Mouse (Mus musculus) intestine, postnatal 0 days (tissue): ENCODE measurements around the gene Hist1h2ao. TPM values are rescaled to one million over a fixed set of nuclear protein-coding genes. Genes with fewer than 3 reads are reported as not detected.
"Not testable (repeated sequence)": the region's sequence is repeated elsewhere in the genome, so short reads cannot be mapped to it uniquely, and the experiment has no call there.

Experiments
- ATAC-seq: fragments of 200-750 bp; cut with Nextera tagmentation; 2 replicates; pipeline ENCODE4 v1.8.0; 2017; ENCODE audit warnings: mild to moderate bottlenecking, moderate TSS enrichment, moderate library complexity
- H3K27ac ChIP-seq: fragments of 300-500 bp; sonication (generic); 2 replicates; pipeline ENCODE4 v1.5.1; 2014; ENCODE audit warnings: mild to moderate bottlenecking, low read depth, low read length, moderate library complexity
- H3K27me3 ChIP-seq: fragments of 300-500 bp; sonication (generic); replicated peaks from 2 replicates; pipeline ENCODE4 v1.6.1; 2014; ENCODE audit warnings: low read length, mixed read lengths; ENCODE audit not compliant: control insufficient read depth, insufficient read depth
- H3K36me3 ChIP-seq: fragments of 300-500 bp; sonication (generic); 2 replicates; pipeline ENCODE4 v1.6.1; 2014; ENCODE audit warnings: mild to moderate bottlenecking, moderate library complexity; ENCODE audit not compliant: control insufficient read depth, insufficient read depth
- H3K4me1 ChIP-seq: fragments of 300-500 bp; sonication (generic); replicated peaks from 2 replicates; pipeline ENCODE4 v1.6.1; 2014; ENCODE audit warnings: antibody characterized with exemption, low read length, mixed read lengths; ENCODE audit not compliant: control insufficient read depth, insufficient read depth
- H3K4me2 ChIP-seq: fragments of 300-500 bp; sonication (generic); replicated peaks from 2 replicates; pipeline ENCODE4 v1.6.1; 2014; ENCODE audit warnings: low read depth, mild to moderate bottlenecking, moderate library complexity
- H3K4me3 ChIP-seq: fragments of 300-500 bp; sonication (generic); 2 replicates; pipeline ENCODE4 v1.5.1; 2014; ENCODE audit warnings: low read depth, low read length
- H3K9ac ChIP-seq: fragments of 300-500 bp; sonication (generic); 2 replicates; pipeline ENCODE4 v1.6.1; 2014; ENCODE audit warnings: mild to moderate bottlenecking, low read depth, low read length
- H3K9me3 ChIP-seq: fragments of 300-500 bp; sonication (generic); 2 replicates; pipeline ENCODE4 v1.6.1; 2016; ENCODE audit warnings: mixed run types; ENCODE audit not compliant: control insufficient read depth
- CTCF ChIP-seq: sonication (generic); IDR thresholded peaks from 2 replicates; pipeline ENCODE4 v1.5.1; 2016; ENCODE audit warnings: low read depth, mild to moderate bottlenecking, control low read depth, antibody characterized with exemption, moderate library complexity
- WGBS: fragments of 180-500 bp; shearing (Covaris S2); extraction: QIAGEN DNeasy Blood & Tissue Kit; methylation state at CpG from one replicate; pipeline ENCODE4 v1.1.7; 2014; 5-methylcytosine and 5-hydroxymethylcytosine counted together
- polyA plus RNA-seq: library from polyadenylated mRNA; unstranded; fragments of >200 nt; fragmentation: Nextera tagmentation; extraction: Ambion mirVana; gene quantifications from 2 replicates; pipeline ENCODE4 v1.2.1, GENCODE M21; 2015

Gene Hist1h2ao
- polyA plus RNA-seq: not detected in 2 replicates

GRCm38 (mm10) chr13:21810073-21810472, at the start of gene Hist1h2ao, which contains the start of gene Hist1h2bq:
Gene Hist1h2ao, plus strand, starts transcription at chr13:21810465.
Gene Hist1h2bq, minus strand, starts transcription at chr13:21810197.
- H3K4me2 ChIP-seq, H3K36me3 ChIP-seq, H3K9ac ChIP-seq, H3K9me3 ChIP-seq, H3K4me3 ChIP-seq, H3K4me1 ChIP-seq, H3K27ac ChIP-seq, H3K27me3 ChIP-seq: not testable (repeated sequence)
- no CpG with 5 or more reads among the region's 23 CpGs for WGBS
- peak; percentile 94 for ATAC-seq

DNA sequence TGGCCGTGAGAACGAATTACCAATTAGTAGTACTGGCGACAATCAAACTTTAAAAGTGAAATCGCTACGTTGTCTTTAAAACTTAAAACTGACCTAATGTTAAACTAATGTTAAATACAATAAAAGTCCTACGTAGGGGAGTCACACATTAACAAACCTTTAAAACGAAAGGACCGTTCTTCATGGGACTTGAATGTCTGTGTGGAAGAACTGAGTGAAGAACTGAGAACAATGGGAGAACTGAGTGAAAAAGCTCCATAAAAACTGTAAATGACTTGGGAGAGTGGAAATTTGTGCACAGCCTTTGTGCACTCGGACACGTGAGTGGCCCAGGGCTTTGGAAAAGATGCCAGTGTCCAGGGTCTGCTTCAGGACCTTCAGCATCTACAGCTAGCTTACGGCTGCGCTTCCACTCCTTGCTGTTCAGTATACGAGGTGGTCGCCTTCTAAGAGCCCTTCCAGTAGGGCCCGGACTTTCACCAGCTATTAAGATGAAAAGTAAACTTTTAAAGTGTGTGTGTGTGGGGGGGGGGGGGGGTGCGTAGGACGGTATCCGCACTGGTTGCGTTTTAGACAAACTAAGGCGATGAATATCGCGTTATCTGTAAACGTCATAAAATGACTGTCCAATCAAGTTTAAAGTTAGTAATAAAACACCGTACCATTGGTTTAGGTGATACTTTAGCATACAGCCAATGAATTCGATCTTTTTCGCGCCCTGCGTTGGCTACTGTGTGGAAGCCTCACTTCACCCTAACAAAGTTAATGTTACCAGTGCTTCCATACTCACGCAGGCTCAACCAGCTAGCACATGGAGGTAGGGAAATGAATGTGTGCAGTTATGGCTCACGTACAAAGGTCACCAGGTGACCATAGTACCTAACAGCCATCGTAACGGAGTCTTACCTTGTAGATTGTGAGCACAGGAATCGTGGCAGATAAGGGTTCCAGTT, 31.2 kb upstream of the Hist1h2ao start:
- WGBS: 1% methylated on average over 33 of the region's 33 CpGs
- TF ChIP-seq CTCF: no peak

GRCm38 (mm10) chr13:21779767-21780731, 30.2 kb upstream of the Hist1h2ao start, which contains the start of gene Hist1h1b:
Gene Hist1h1b, minus strand, starts transcription at chr13:21780625.
- Histone ChIP-seq H3K4me3 (peak within 1 kb of the TSS; percentile 54), H3K4me1 (peaks cover 9% of the 10 kb centered on the region; the same call in 1 of the 2 replicates), H3K4me2 (peak within 1 kb of the TSS; percentile 91), H3K27ac (peak within 1 kb of the TSS; percentile 69), H3K36me3 (no peaks in the 10 kb centered on the region), H3K9ac (peak within 1 kb of the TSS; percentile 58), H3K9me3 (no peaks in the 10 kb centered on the region), H3K27me3 (no peaks in the 10 kb centered on the region)
- under 1% methylated on average over 44 of the region's 44 CpGs for WGBS
- ATAC-seq: peak; percentile 25
- TF ChIP-seq CTCF: no peak

More for the DNA sequence above, 31.2 kb upstream of the Hist1h2ao start:
- Histone ChIP-seq H3K4me2 (peak overlapping the region; percentile 91), H3K36me3 (no peaks in the 10 kb centered on the region), H3K4me1 (peaks cover 9% of the 10 kb centered on the region; the same call in 1 of the 2 replicates), H3K4me3 (peak overlapping the region; percentile 54), H3K27me3 (no peaks in the 10 kb centered on the region), H3K9me3 (no peaks in the 10 kb centered on the region), H3K27ac (peak overlapping the region; percentile 69), H3K9ac (peak overlapping the region; percentile 67)
- ATAC-seq: peak; percentile 85

- peak overlapping the region; percentile 58; the same call in 1 of the 2 replicates for H3K9ac ChIP-seq
- H3K27ac ChIP-seq: no peak overlapping the region
- no peak for ATAC-seq
Measured at GRCm38 (mm10) chr13:21781021-21781555, 29.2 kb upstream of the Hist1h2ao start.

DNA sequence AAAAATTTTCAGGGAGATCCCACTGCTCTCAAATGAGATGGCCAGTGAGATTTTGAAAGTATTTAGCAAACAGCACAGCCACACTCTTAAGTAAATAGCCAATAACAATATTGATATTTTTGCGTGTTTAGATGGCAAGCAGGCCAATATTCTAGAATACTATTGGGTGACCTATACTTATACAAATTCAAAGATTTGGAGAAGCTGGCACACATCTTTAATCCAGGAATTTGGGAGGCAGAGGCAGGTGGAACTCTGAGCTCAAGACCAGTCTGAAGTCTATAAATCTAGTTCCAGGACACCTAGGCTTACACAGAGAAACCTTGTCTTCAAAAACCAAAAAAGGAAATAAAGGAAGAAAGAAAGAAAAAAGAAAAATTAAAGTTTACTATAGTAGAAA, 28.6 kb upstream of the Hist1h2ao start:
- H3K9me3 ChIP-seq: no peaks in the 10 kb centered on the region
- WGBS: 96% methylated on average over 1 of the region's 1 CpGs

More at GRCm38 (mm10) chr13:21781021-21781555, 29.2 kb upstream of the Hist1h2ao start:
- H3K27me3 ChIP-seq: no peaks in the 10 kb centered on the region
- peaks cover 12% of the 10 kb centered on the region; the same call in 1 of the 2 replicates for H3K4me1 ChIP-seq
- whole genome bisulfite sequencing: 46% methylated on average over 6 of the region's 6 CpGs
- peak overlapping the region; percentile 54; the same call in 1 of the 2 replicates for H3K4me3 ChIP-seq
- H3K9me3 ChIP-seq: no peaks in the 10 kb centered on the region
- peak overlapping the region; percentile 91; the same call in 1 of the 2 replicates for H3K4me2 ChIP-seq
- no peak for TF ChIP-seq CTCF
- no peaks in the 10 kb centered on the region for H3K36me3 ChIP-seq

GRCm38 (mm10) chr13:21782361-21783254, 27.7 kb upstream of the Hist1h2ao start:
- WGBS: 2% methylated on average over 13 of the region's 35 CpGs
- not testable (repeated sequence) for H3K36me3 ChIP-seq

More for the DNA sequence above, 28.6 kb upstream of the Hist1h2ao start:
- no peak for ATAC-seq
- TF ChIP-seq CTCF: no peak
- H3K36me3 ChIP-seq: no peaks in the 10 kb centered on the region
- no peak overlapping the region for H3K9ac ChIP-seq
- H3K4me1 ChIP-seq: peaks cover 14% of the 10 kb centered on the region; the same call in 1 of the 2 replicates
- H3K4me2 ChIP-seq: no peak overlapping the region
- no peak overlapping the region for H3K4me3 ChIP-seq
- H3K27me3 ChIP-seq: no peaks in the 10 kb centered on the region
- H3K27ac ChIP-seq: no peak overlapping the region

More at GRCm38 (mm10) chr13:21782361-21783254, 27.7 kb upstream of the Hist1h2ao start:
- H3K27me3 ChIP-seq, H3K9me3 ChIP-seq, ATAC-seq, H3K27ac ChIP-seq: not testable (repeated sequence)
- H3K4me2 ChIP-seq: peak overlapping the region; percentile 67
- H3K4me1 ChIP-seq: peaks cover 14% of the 10 kb centered on the region; the same call in 1 of the 2 replicates
- peak overlapping the region; percentile 45 for H3K9ac ChIP-seq
- peak overlapping the region; percentile 34 for H3K4me3 ChIP-seq
